Mouse (Mus musculus): ENCODE results near the gene Cst13. TPM values are rescaled to one million over a fixed set of nuclear protein-coding genes. Genes with fewer than 3 reads are reported as not detected.

Cst13 gene
- polyA plus RNA-seq, 1 experiment from 2014 or later = not detected

DNA sequence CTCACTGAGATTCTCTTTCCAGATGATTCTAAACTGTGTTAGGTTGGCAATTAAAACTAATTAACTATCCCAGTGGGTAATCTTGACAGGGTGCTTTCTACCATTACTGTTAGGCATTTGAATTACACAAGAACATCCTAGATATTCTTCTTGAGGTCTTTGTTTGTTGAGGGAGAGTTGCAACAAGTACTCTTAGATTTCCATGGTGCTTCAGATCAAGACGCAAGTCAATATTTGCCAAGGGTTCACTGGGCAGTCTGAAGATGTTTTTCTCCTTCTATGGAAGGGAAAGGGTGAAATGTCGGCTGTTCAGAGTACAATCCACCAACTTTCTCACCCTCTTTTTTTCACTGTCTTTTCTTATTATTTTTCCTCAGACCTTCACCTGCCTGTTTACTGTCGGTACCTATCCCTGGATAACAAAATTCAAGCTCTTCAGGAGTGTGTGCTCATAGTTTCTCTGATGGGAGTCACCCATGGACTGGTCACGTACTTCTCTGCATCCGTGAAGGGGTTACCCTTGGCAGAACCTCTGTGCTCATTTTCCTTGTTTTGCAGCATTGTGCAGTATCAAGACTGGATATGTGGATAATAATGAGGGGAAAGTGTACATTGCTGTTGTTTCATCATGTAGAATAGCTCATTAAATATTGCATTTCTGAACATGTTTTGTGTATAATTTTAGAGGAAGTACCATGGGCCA is 18.3 kb downstream of the Cst13 start:
- ATAC-seq (ENCODE audit: low FRiP score) (no peak), DNase-seq (ENCODE audit: low spot score) (no peak)
- Histone ChIP-seq H3K27me3 (ENCODE audit: control insufficient read depth, insufficient read depth, low read length) (no peaks in the 10 kb centered on the region), H3K4me3 (replicated peaks; ENCODE audit: low read length) (no peak overlapping the region), H3K27ac (no peak overlapping the region), H3K36me3 (replicated peaks; ENCODE audit: control insufficient read depth, insufficient read depth) (no peaks in the 10 kb centered on the region), H3K4me2 (replicated peaks) (no peak overlapping the region), H3K9ac (no peak overlapping the region), H3K4me1 (replicated peaks; ENCODE audit: control insufficient read depth, insufficient read depth, low read length) (no peaks in the 10 kb centered on the region), H3K9me3 (ENCODE audit: control insufficient read depth, low read length) (no peaks in the 10 kb centered on the region)
- WGBS = 89% methylated on average over 5 of the region's 5 CpGs

DNA sequence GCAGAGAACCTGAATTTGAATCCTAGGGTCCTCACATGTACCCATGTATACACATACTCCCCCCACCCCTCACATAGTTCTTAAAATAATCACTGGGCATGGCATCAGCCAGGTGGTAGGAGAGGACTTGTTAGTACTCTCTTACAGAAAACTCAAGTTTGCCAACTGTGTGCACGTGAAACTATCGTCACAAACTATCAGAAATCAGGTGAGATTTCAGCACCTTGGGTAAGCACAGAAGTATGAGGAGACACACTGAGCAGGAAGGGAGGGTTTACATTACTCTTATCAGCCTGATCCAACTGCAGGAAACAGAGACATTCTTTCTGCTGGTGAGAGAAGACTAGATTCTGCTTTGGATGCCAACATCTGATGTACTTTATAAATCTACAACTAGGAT is 19.3 kb downstream of the Cst13 start:
- no peak for ATAC-seq (ENCODE audit: low FRiP score)
- WGBS = 92% methylated on average over 2 of the region's 2 CpGs

DNA sequence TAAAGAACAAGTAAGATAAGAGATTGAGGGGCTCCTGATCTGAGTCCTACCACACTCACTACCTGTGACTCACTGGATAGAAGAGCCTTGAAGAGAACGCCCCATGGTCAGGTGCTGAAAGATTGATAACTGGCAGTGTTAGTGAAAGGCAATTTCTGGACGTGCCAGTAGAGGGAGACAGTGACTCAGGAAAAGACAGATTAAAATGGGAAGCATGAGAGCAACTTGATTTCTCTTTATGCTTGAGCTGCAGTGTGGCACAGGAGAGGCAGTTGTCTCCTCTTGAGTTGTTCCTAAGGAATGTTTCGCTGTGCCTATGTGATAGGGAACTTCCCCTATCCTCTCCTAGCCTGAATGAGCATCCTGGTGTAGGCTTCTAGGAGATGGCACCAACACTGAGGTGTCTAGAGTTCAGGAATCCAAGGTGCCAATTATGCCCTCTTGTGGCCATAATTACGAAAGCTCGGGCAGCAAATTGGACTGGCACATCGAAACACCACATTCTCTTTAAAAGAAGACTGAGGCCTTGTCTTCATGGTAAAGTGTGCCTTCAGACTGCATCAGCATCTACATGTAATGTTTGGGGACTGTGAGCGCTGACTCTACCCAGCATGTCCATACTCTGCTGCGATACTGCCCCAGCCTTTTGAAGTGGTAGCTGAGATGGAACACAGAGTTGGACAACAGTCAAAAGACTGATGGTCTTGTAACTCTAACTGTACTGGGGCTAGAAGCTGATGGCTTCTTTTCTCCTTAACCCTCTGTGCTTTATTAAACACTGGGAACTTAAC is 31.4 kb downstream of the Cst13 start:
- Histone ChIP-seq H3K27ac (no peak overlapping the region), H3K4me1 (replicated peaks; ENCODE audit: control insufficient read depth, insufficient read depth, low read length) (no peaks in the 10 kb centered on the region), H3K4me3 (replicated peaks; ENCODE audit: low read length) (no peak overlapping the region), H3K9ac (no peak overlapping the region), H3K4me2 (replicated peaks) (no peak overlapping the region), H3K9me3 (ENCODE audit: control insufficient read depth, low read length) (no peaks in the 10 kb centered on the region), H3K36me3 (replicated peaks; ENCODE audit: control insufficient read depth, insufficient read depth) (no peaks in the 10 kb centered on the region), H3K27me3 (ENCODE audit: control insufficient read depth, insufficient read depth, low read length) (no peaks in the 10 kb centered on the region)
- ATAC-seq (ENCODE audit: low FRiP score) (peak; percentile 68; the same call in 1 of the 2 replicates), DNase-seq (ENCODE audit: low spot score) (peak; percentile 81)
- 47% methylated on average over 8 of the region's 8 CpGs for WGBS

More for the DNA sequence above, 19.3 kb downstream of the Cst13 start:
- Histone ChIP-seq H3K4me2 (replicated peaks) (no peak overlapping the region), H3K36me3 (replicated peaks; ENCODE audit: control insufficient read depth, insufficient read depth) (no peaks in the 10 kb centered on the region), H3K4me3 (replicated peaks; ENCODE audit: low read length) (no peak overlapping the region), H3K9me3 (ENCODE audit: control insufficient read depth, low read length) (no peaks in the 10 kb centered on the region), H3K9ac (no peak overlapping the region), H3K27ac (no peak overlapping the region), H3K4me1 (replicated peaks; ENCODE audit: control insufficient read depth, insufficient read depth, low read length) (no peaks in the 10 kb centered on the region), H3K27me3 (ENCODE audit: control insufficient read depth, insufficient read depth, low read length) (no peaks in the 10 kb centered on the region)
- DNase-seq (ENCODE audit: low spot score) = no peak

DNA sequence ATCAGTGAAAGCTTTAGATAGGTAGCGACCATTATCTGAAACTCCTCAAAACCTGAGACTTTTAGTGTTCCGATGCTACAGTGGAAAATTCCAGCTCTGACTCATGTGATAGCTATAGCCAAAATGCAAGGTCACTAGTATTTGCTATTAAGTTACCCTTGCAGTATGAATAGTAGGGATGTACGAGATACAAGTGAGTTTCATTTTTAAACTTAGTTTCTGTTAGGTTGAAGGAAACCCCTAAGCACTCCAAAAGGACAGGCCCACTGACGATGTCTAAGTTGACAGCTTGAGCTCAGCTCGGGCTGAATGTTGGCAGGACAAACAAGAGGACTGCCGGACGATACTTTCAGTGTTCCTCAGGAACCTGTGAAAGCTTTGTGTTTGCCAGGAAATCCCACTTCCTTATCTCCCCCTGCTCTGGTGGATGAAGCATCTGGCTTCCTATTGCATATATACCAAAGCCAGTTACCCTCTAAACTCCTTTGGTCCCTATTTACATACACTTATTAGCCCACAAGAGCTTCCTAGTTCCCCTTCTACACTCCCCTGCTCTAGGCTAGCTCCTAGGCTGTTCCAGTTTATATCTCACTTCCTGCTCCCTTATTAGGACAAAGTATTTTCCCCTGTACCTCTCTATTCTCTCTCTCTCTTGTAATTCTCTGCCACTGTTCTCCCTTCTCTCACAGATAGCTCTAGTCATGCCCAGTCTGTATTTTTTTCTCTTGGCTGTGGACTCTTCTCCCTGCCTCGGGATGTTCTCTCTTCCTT is 36.9 kb downstream of the Cst13 start:
- Histone ChIP-seq H3K36me3 (replicated peaks; ENCODE audit: control insufficient read depth, insufficient read depth) (no peaks in the 10 kb centered on the region), H3K4me1 (replicated peaks; ENCODE audit: control insufficient read depth, insufficient read depth, low read length) (no peaks in the 10 kb centered on the region), H3K27ac (no peak overlapping the region), H3K9ac (no peak overlapping the region), H3K9me3 (ENCODE audit: control insufficient read depth, low read length) (no peaks in the 10 kb centered on the region), H3K4me2 (replicated peaks) (no peak overlapping the region), H3K4me3 (replicated peaks; ENCODE audit: low read length) (no peak overlapping the region), H3K27me3 (ENCODE audit: control insufficient read depth, insufficient read depth, low read length) (no peaks in the 10 kb centered on the region)
- no peak for ATAC-seq (ENCODE audit: low FRiP score)
- 81% methylated on average over 8 of the region's 8 CpGs for WGBS
- DNase-seq (ENCODE audit: low spot score) = no peak

DNA sequence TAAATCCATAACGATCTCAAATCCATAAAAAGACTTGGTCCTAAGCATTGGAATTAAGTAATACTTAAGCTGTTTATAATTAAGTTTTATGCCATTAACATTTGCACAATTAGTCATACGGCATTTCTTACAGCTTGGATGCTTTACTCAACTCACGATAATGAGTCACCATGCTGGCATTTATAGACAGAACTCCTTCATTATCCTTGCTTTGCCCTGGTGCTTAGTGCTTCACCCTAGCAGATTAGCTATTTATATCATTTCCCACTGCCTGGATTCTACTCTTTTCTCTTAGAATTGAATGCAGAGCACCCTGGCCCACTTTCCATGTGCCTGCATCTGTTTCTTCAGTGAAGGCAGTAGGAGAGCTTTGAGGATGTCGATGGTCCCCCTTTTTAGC is 37.6 kb downstream of the Cst13 start:
- Histone ChIP-seq H3K36me3 (replicated peaks; ENCODE audit: control insufficient read depth, insufficient read depth) (no peaks in the 10 kb centered on the region), H3K9me3 (ENCODE audit: control insufficient read depth, low read length) (no peaks in the 10 kb centered on the region), H3K27ac (no peak overlapping the region), H3K9ac (no peak overlapping the region), H3K27me3 (ENCODE audit: control insufficient read depth, insufficient read depth, low read length) (no peaks in the 10 kb centered on the region), H3K4me1 (replicated peaks; ENCODE audit: control insufficient read depth, insufficient read depth, low read length) (no peaks in the 10 kb centered on the region), H3K4me2 (replicated peaks) (no peak overlapping the region), H3K4me3 (replicated peaks; ENCODE audit: low read length) (no peak overlapping the region)
- 84% methylated on average over 4 of the region's 4 CpGs for WGBS
- DNase-seq (ENCODE audit: low spot score) (no peak), ATAC-seq (ENCODE audit: low FRiP score) (no peak)

DNA sequence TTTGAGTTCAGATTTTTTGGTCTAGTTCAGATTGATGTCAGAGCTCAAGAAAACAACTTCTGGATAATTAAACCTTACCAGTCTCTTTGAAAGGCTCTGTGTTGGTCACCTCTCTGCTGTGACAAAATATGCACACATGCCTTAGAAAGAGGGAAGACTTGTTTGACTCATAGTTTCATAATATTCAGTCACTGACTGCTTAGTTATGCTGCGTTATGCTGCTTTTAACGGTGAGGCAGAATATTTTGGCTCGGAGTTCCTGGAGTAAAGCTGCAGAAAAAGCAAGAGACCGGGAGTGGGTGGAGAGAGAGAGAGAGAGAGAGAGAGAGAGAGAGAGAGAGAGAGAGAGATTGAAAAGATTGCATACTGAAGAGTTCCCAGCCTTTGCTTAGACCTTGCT is 41.1 kb downstream of the Cst13 start:
- Histone ChIP-seq H3K4me1 (replicated peaks; ENCODE audit: control insufficient read depth, insufficient read depth, low read length) (no peaks in the 10 kb centered on the region), H3K27ac (no peak overlapping the region), H3K4me2 (replicated peaks) (no peak overlapping the region), H3K9ac (no peak overlapping the region), H3K9me3 (ENCODE audit: control insufficient read depth, low read length) (no peaks in the 10 kb centered on the region), H3K36me3 (replicated peaks; ENCODE audit: control insufficient read depth, insufficient read depth) (no peaks in the 10 kb centered on the region), H3K27me3 (ENCODE audit: control insufficient read depth, insufficient read depth, low read length) (no peaks in the 10 kb centered on the region), H3K4me3 (replicated peaks; ENCODE audit: low read length) (no peak overlapping the region)
- ATAC-seq (ENCODE audit: low FRiP score) (no peak), DNase-seq (ENCODE audit: low spot score) (no peak)
- 82% methylated on average over 4 of the region's 4 CpGs for WGBS

DNA sequence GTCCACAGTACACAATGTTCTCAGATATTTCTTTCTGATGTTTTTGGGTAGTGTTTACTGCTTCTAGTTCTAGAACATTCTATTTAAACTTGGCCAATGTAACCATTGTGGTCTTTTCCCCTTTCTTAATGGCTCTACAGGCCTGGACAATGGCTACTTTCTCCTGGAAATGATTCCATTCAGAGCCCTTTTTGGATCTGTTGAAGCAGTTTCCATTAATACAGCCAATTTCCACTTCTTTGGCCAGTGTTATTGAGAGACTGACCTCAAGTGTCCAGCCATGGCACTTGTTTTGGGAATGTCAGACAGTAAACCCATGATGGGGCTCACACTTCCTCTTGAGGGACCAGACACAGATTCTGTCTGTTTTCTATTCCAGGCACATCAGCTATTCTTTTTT is 41.8 kb downstream of the Cst13 start:
- H3K4me2 ChIP-seq (replicated peaks) = no peak overlapping the region
- H3K9ac ChIP-seq = no peak overlapping the region
- no peaks in the 10 kb centered on the region for H3K36me3 ChIP-seq (replicated peaks; ENCODE audit: control insufficient read depth, insufficient read depth)
- ATAC-seq (ENCODE audit: low FRiP score) = no peak
- no peak overlapping the region for H3K4me3 ChIP-seq (replicated peaks; ENCODE audit: low read length)
- H3K27ac ChIP-seq = no peak overlapping the region
- H3K9me3 ChIP-seq (ENCODE audit: control insufficient read depth, low read length) = no peaks in the 10 kb centered on the region
- no peaks in the 10 kb centered on the region for H3K4me1 ChIP-seq (replicated peaks; ENCODE audit: control insufficient read depth, insufficient read depth, low read length)
- H3K27me3 ChIP-seq (ENCODE audit: control insufficient read depth, insufficient read depth, low read length) = no peaks in the 10 kb centered on the region
- DNase-seq (ENCODE audit: low spot score) = no peak

DNA sequence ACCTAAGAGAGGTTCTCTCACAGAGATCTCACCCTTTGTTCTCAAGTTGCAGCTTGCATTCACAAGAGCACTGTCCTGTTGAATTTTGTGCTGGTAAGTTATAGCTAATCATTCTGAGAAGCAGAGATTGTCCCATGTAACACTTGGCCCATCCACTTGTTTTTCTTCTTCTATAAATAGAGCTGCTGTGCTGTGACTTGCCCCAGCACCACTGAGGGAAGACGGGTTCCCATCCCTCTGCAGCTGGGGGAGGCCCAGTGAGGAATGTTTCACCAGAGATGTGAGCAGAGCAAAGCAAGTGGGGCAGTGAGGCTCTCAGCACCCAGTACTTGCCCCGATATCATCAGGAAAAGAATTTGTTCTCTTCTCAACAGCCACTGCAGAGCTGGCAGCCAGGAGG is 45.1 kb downstream of the Cst13 start, which contains the start of gene 9230104L09Rik:
TSS of gene 9230104L09Rik (minus strand) at position 73 of the 400 bp plus-strand sequence.
- DNase-seq (ENCODE audit: low spot score) (no peak), ATAC-seq (ENCODE audit: low FRiP score) (no peak)
- Histone ChIP-seq H3K27ac (no peak within 1 kb of the TSS), H3K9ac (no peak within 1 kb of the TSS), H3K4me3 (replicated peaks; ENCODE audit: low read length) (no peak within 1 kb of the TSS), H3K27me3 (ENCODE audit: control insufficient read depth, insufficient read depth, low read length) (no peaks in the 10 kb centered on the region), H3K9me3 (ENCODE audit: control insufficient read depth, low read length) (no peaks in the 10 kb centered on the region), H3K4me2 (replicated peaks) (no peak within 1 kb of the TSS), H3K4me1 (replicated peaks; ENCODE audit: control insufficient read depth, insufficient read depth, low read length) (no peaks in the 10 kb centered on the region), H3K36me3 (replicated peaks; ENCODE audit: control insufficient read depth, insufficient read depth) (no peaks in the 10 kb centered on the region)
- WGBS = 78% methylated on average over 2 of the region's 2 CpGs

DNA sequence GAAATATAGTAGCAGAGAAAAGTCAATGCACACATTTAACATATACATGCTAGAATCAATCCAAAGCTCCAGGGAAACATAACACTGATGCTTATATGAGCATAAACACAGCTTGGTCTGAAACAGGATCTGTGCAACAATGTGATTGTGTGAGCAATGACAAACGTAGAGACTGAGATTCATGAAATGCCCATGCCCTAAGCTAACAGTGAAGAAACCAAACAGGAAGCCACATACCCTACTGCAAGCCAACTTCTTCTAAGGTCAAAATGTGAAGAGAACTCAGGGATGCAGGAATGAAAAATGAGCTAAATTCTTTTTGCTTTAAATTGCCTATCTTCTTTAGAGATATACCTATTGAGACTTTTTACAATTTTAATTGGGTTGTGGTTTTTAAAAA is 49.1 kb downstream of the Cst13 start:
- no peak for DNase-seq (ENCODE audit: low spot score)
- H3K9ac ChIP-seq = no peak overlapping the region

More for the DNA sequence above, 49.1 kb downstream of the Cst13 start:
- Histone ChIP-seq H3K4me3 (replicated peaks; ENCODE audit: low read length) (no peak overlapping the region), H3K27me3 (ENCODE audit: control insufficient read depth, insufficient read depth, low read length) (no peaks in the 10 kb centered on the region), H3K4me2 (replicated peaks) (no peak overlapping the region), H3K27ac (no peak overlapping the region), H3K36me3 (replicated peaks; ENCODE audit: control insufficient read depth, insufficient read depth) (peaks cover 28% of the 10 kb centered on the region), H3K9me3 (ENCODE audit: control insufficient read depth, low read length) (no peaks in the 10 kb centered on the region), H3K4me1 (replicated peaks; ENCODE audit: control insufficient read depth, insufficient read depth, low read length) (peaks cover 20% of the 10 kb centered on the region)
- ATAC-seq (ENCODE audit: low FRiP score) = no peak
- 74% methylated on average over 1 of the region's 1 CpGs for WGBS

Data from hindbrain, embryonic 14.5 days (tissue).